Comparison of ENCODE assay signal across 24 mouse cellular contexts in the genomic region with DNA sequence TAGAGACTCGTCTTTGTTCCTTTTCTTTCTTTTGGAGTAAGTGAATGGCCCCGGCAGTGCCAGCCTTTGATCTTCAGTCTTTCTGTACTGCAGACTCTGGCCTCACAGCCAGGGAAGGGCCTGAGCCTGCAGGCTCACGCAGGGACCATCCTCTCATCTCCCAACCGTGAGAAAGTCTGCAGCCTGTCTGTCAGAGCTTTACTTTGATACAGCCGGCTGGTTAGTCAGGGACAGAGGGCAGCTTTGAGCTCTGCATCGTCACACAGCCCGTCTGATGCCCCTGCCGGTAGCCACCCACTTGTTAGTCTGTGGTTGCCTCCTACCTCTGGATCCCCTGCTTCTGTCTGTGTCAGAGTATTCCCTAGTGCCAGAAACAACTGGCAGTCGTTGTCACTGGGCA. TPM values are rescaled to one million over a fixed set of nuclear protein-coding genes. Genes with fewer than 3 reads are reported as not detected.
A peak's percentile ranks its signal among the peaks of the same experiment; 100 is the strongest.
DNase-seq lines count a peak whose midpoint lies in the region; ATAC-seq and TF ChIP-seq lines count a peak whose summit lies in the region.
"Had no signal": no experiment of that assay in that cellular context is flagged by ENCODE, and none has a peak within 500 bp of the region (broad histone marks: within the 10 kb centered on the region; RNA-seq: fewer than 3 reads in every experiment).

No protein-coding gene starts in this region.

- 0 out of 2 replicates have a peak, but pooled peaks have one; percentile 4 for TF ChIP-seq CTCF in layer of hippocampus, adult 2 months (conservative IDR thresholded peaks at IDR 0.05)
- no peak for TF ChIP-seq CTCF in midbrain, postnatal 0 days (IDR thresholded peaks at IDR 0.05)

- H3K4me1 ChIP-seq in embryonic facial prominence, embryonic 14.5 days (ENCODE audit: control insufficient read depth, insufficient read depth, low read length), result no peaks in the 10 kb centered on the region
- peaks cover 40% of the 10 kb centered on the region for H3K4me1 ChIP-seq in midbrain, embryonic 10.5 days
- peaks cover 9% of the 10 kb centered on the region; the same call in 1 of the 2 replicates for H3K4me1 ChIP-seq in midbrain, postnatal 0 days (ENCODE audit: insufficient read depth, low read length)
- H3K4me1 ChIP-seq in liver, embryonic 11.5 days (replicated peaks; ENCODE audit: control insufficient read depth, insufficient read depth, low read length), result no peaks in the 10 kb centered on the region

- no peaks in the 10 kb centered on the region for H3K27me3 ChIP-seq in embryonic facial prominence, embryonic 14.5 days (replicated peaks; ENCODE audit: control insufficient read depth, insufficient read depth, low read length)
- no peaks in the 10 kb centered on the region for H3K27me3 ChIP-seq in midbrain, embryonic 10.5 days (ENCODE audit: low read depth, poor library complexity, severe bottlenecking)
- no peaks in the 10 kb centered on the region for H3K27me3 ChIP-seq in midbrain, postnatal 0 days (ENCODE audit: insufficient read depth, low read length)
- no peaks in the 10 kb centered on the region for H3K27me3 ChIP-seq in liver, embryonic 11.5 days (replicated peaks; ENCODE audit: control insufficient read depth, insufficient read depth, low read length)
- H3K27me3 ChIP-seq: heart, embryonic 13.5 days; limb, embryonic 12.5 days; liver, embryonic 13.5 days; Patski had no signal

- H3K27ac ChIP-seq in layer of hippocampus, adult 2 months, result peak overlapping the region; percentile 40
- no peak overlapping the region for H3K27ac ChIP-seq in embryonic facial prominence, embryonic 14.5 days (replicated peaks; ENCODE audit: low read depth, low read length)
- H3K27ac ChIP-seq in midbrain, embryonic 10.5 days (replicated peaks), result peak overlapping the region; percentile 76
- no peak overlapping the region; the same call in 1 of the 2 replicates for H3K27ac ChIP-seq in midbrain, postnatal 0 days (ENCODE audit: low read depth, low read length)
- no peak overlapping the region for H3K27ac ChIP-seq in liver, embryonic 11.5 days (ENCODE audit: low read depth, low read length)
- H3K27ac ChIP-seq: gastrocnemius, adult 2 months; heart, embryonic 13.5 days; left cerebral cortex, adult 2 months; limb, embryonic 12.5 days; liver, embryonic 13.5 days had no signal

- DNase-seq in layer of hippocampus, adult 2 months (ENCODE audit: low spot score in 2 of 2), result no peak
- no peak for DNase-seq in layer of hippocampus, adult 8-10 months (ENCODE audit: low spot score in 2 of 2)
- no peak for DNase-seq in embryonic facial prominence, embryonic 14.5 days (ENCODE audit: low spot score)
- no peak for DNase-seq in midbrain, embryonic 10.5 days (ENCODE audit: low spot score)
- DNase-seq in midbrain, postnatal 0 days (ENCODE audit: low spot score), result peak; percentile 42
- no peak for DNase-seq in liver, embryonic 11.5 days (ENCODE audit: low spot score)
- DNase-seq: adrenal gland, adult 8-10 months; cerebellum, postnatal 10 days; gastrocnemius, adult 2 months; heart, postnatal 36 days; kidney, adult 2 months; kidney, postnatal 25 days; layer of hippocampus, adult 9-11 months; liver, embryonic 13.5 days; lung, embryonic 14.5 days; lung, postnatal 36 days; retina, postnatal 1 day; right cerebral cortex, postnatal 4 days had no signal

- no peak for ATAC-seq in embryonic facial prominence, embryonic 14.5 days (ENCODE audit: low read depth)
- ATAC-seq in midbrain, postnatal 0 days (ENCODE audit: low FRiP score), result peak; percentile 52
- ATAC-seq in liver, embryonic 11.5 days (replicated peaks; ENCODE audit: low FRiP score), result no peak
- no peak for ATAC-seq in frontal cortex, adult (ENCODE audit: low TSS enrichment)
- ATAC-seq: inflammation-experienced regulatory T-cells, adult 6 months; Patski had no signal

- H3K9ac ChIP-seq in embryonic facial prominence, embryonic 14.5 days (ENCODE audit: low read depth, low read length), result 0 out of 2 replicates have a peak overlapping the region, but pooled peaks have one; percentile 8
- no peak overlapping the region for H3K9ac ChIP-seq in midbrain, postnatal 0 days (replicated peaks; ENCODE audit: low read length, poor library complexity, severe bottlenecking)
- no peak overlapping the region for H3K9ac ChIP-seq in liver, embryonic 11.5 days (ENCODE audit: low read depth, low read length)
- H3K9ac ChIP-seq: heart, embryonic 13.5 days; limb, embryonic 12.5 days; liver, embryonic 13.5 days; lung, embryonic 14.5 days had no signal

- no peak overlapping the region for H3K4me2 ChIP-seq in embryonic facial prominence, embryonic 14.5 days (ENCODE audit: low read depth, low read length)
- no peak overlapping the region for H3K4me2 ChIP-seq in midbrain, postnatal 0 days (ENCODE audit: low read depth, low read length, poor library complexity, severe bottlenecking)
- no peak overlapping the region for H3K4me2 ChIP-seq in liver, embryonic 11.5 days
- H3K4me2 ChIP-seq: heart, embryonic 13.5 days; limb, embryonic 12.5 days; liver, embryonic 13.5 days; lung, embryonic 14.5 days had no signal

- H3K36me3 ChIP-seq in embryonic facial prominence, embryonic 14.5 days (ENCODE audit: control insufficient read depth, insufficient read depth, low read length), result peaks cover 22% of the 10 kb centered on the region; the same call in 1 of the 2 replicates
- H3K36me3 ChIP-seq in midbrain, embryonic 10.5 days, result peaks cover 7% of the 10 kb centered on the region; the same call in 1 of the 2 replicates
- 0 out of 2 replicates have a peak, but pooled peaks cover 3% of the 10 kb centered on the region for H3K36me3 ChIP-seq in midbrain, postnatal 0 days (ENCODE audit: insufficient read depth, low read length)
- H3K36me3 ChIP-seq in liver, embryonic 11.5 days (ENCODE audit: control insufficient read depth, insufficient read depth, low read length), result no peaks in the 10 kb centered on the region
- H3K36me3 ChIP-seq: liver, embryonic 13.5 days had no signal

- no peak overlapping the region for H3K4me3 ChIP-seq in layer of hippocampus, adult 2 months
- no peak overlapping the region for H3K4me3 ChIP-seq in embryonic facial prominence, embryonic 14.5 days (ENCODE audit: low read depth, low read length)
- H3K4me3 ChIP-seq in midbrain, embryonic 10.5 days, result no peak overlapping the region
- H3K4me3 ChIP-seq in midbrain, postnatal 0 days (ENCODE audit: low read depth, low read length), result no peak overlapping the region
- no peak overlapping the region for H3K4me3 ChIP-seq in liver, embryonic 11.5 days (ENCODE audit: low read depth, low read length)
- H3K4me3 ChIP-seq: gastrocnemius, adult 2 months; heart, embryonic 13.5 days; left cerebral cortex, adult 2 months; limb, embryonic 12.5 days; liver, embryonic 13.5 days had no signal

- no peaks in the 10 kb centered on the region for H3K9me3 ChIP-seq in embryonic facial prominence, embryonic 14.5 days (ENCODE audit: control insufficient read depth, low read length)
- no peaks in the 10 kb centered on the region for H3K9me3 ChIP-seq in midbrain, embryonic 10.5 days (replicated peaks)
- no peaks in the 10 kb centered on the region for H3K9me3 ChIP-seq in midbrain, postnatal 0 days (ENCODE audit: low read length)
- H3K9me3 ChIP-seq in liver, embryonic 11.5 days (ENCODE audit: control insufficient read depth, low read length), result no peaks in the 10 kb centered on the region
- H3K9me3 ChIP-seq: heart, embryonic 13.5 days; limb, embryonic 12.5 days; liver, embryonic 13.5 days had no signal

- 34% methylated on average over 9 of the region's 9 CpGs for WGBS in embryonic facial prominence, embryonic 14.5 days
- whole genome bisulfite sequencing in midbrain, embryonic 10.5 days, result 21% methylated on average over 9 of the region's 9 CpGs
- 7% methylated on average over 9 of the region's 9 CpGs for WGBS in midbrain, postnatal 0 days
- 54% methylated on average over 9 of the region's 9 CpGs for WGBS in liver, embryonic 11.5 days

RNA-seq across cellular contexts. Expression of gene Baiap2, which starts 22.5 kb away (rescaled TPM):
- 100 to 1,000 TPM; 244 to 257 TPM for total RNA-seq in layer of hippocampus, adult 2 months (2021)
- total RNA-seq in layer of hippocampus, adult 8-10 months (2022), result 100 to 1,000 TPM; 170 to 244 (median 215) TPM
- 22.1 and 26.5 TPM in 2 replicates for polyA plus RNA-seq in embryonic facial prominence, embryonic 14.5 days (2014; fragmentation: Nextera tagmentation; extraction: Ambion mirVana)
- 9.4 and 11.3 TPM in 2 replicates for polyA plus RNA-seq in midbrain, embryonic 10.5 days (2016; fragmentation: Nextera tagmentation; extraction: Ambion mirVana)
- 23.8 and 32.7 TPM in 2 replicates for total RNA-seq in midbrain, postnatal 0 days (2014; rRNA removed)
- 18.0 TPM in 2 replicates for polyA plus RNA-seq in midbrain, postnatal 0 days (2015; fragmentation: Nextera tagmentation; extraction: Ambion mirVana)
- 9.7 and 10.2 TPM in 2 replicates for polyA plus RNA-seq in liver, embryonic 11.5 days (2014; fragmentation: Nextera tagmentation; extraction: Ambion mirVana)

RNA-seq across cellular contexts. Expression of gene Chmp6, which starts 51.8 kb away (rescaled TPM):
- 10 to 100 TPM; 34.7 to 45.9 TPM for total RNA-seq in layer of hippocampus, adult 2 months (2021)
- 10 to 100 TPM; 31.5 to 39.5 (median 37.3) TPM for total RNA-seq in layer of hippocampus, adult 8-10 months (2022)
- 77.9 and 89.3 TPM in 2 replicates for polyA plus RNA-seq in embryonic facial prominence, embryonic 14.5 days (2014; fragmentation: Nextera tagmentation; extraction: Ambion mirVana)
- polyA plus RNA-seq in midbrain, embryonic 10.5 days (2016; fragmentation: Nextera tagmentation; extraction: Ambion mirVana), result 116 and 118 TPM in 2 replicates
- 79.5 and 101 TPM in 2 replicates for total RNA-seq in midbrain, postnatal 0 days (2014; rRNA removed)
- 121 and 129 TPM in 2 replicates for polyA plus RNA-seq in midbrain, postnatal 0 days (2015; fragmentation: Nextera tagmentation; extraction: Ambion mirVana)
- 70.1 and 77.2 TPM in 2 replicates for polyA plus RNA-seq in liver, embryonic 11.5 days (2014; fragmentation: Nextera tagmentation; extraction: Ambion mirVana)

Comparison
In these comparisons a context has a peak if more than half of its experiments do, and no peak if none do; other contexts are left out.
1. H3K27ac ChIP-seq: peak in layer of hippocampus, adult 2 months (single experiment) and midbrain, embryonic 10.5 days (single experiment); none in embryonic facial prominence, embryonic 14.5 days (single experiment), midbrain, postnatal 0 days (single experiment) and liver, embryonic 11.5 days (single experiment).